Mouse (Mus musculus) G1E (cell line): ENCODE data around the gene Srsf3.

Experiments used
- CTCF ChIP-seq: IDR thresholded peaks from 2 replicates; pipeline ENCODE4 v1.5.1; 2012; ENCODE audit warnings: low read depth, low read length, inconsistent platforms, mixed read lengths
- GATA2 ChIP-seq: IDR thresholded peaks from 2 replicates; pipeline ENCODE4 v1.6.1; 2012; ENCODE audit warnings: low read depth, low read length, inconsistent platforms, borderline replicate concordance

GRCm38 (mm10) chr17:29031771-29032273, 606 bp upstream of the Srsf3 start:
- no peak for TF ChIP-seq CTCF
- TF ChIP-seq GATA2, result no peak
